Mouse (Mus musculus) lung, adult 2 months (tissue): ENCODE measurements around the gene 4932414N04Rik.
"Not testable (repeated sequence)": the region's sequence is repeated elsewhere in the genome, so short reads cannot be mapped to it uniquely, and the experiment has no call there.

Source experiments
- CTCF ChIP-seq: fragments of 200-500 bp; IDR thresholded peaks from 2 replicates; pipeline ENCODE4 v1.5.1; 2011; ENCODE audit warnings: mild to moderate bottlenecking, low read length, control low read depth; ENCODE audit not compliant: insufficient read depth
- POLR2A ChIP-seq: fragments of 200-500 bp; IDR thresholded peaks from 2 replicates; pipeline ENCODE4 v1.6.1; 2011; ENCODE audit warnings: low read depth, mild to moderate bottlenecking, control low read depth, low read length, borderline replicate concordance; ENCODE audit errors: extremely low read depth

DNA sequence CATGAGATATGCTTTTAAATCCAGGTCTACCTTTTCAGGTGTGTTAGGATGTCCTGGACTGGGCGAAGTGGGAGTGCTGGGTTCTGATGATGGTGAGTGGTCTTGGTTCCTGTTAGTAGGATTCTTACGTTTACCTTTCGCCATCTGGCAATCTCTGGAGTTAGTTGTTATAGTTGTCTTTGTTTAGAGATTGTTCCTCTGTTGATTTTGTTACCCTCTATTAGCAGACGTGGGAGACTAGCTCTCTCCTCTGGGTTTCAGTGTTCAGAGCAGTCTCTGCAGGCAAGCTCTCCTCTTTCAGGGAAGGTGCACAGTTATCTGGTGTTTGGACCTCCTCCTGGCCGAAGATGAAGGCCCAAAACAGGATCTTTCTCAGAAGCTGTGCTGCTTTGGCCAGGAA, at the start of gene 4932414N04Rik:
- TF ChIP-seq POLR2A, CTCF: not testable (repeated sequence)
